Mouse (Mus musculus) kidney, adult 18-20 months (tissue): Measurements from ENCODE around the gene Stab1.

Experiments
- DNase-seq: peaks from one replicate; pipeline ENCODE4 v3.0.0; 2021

Gene Stab1

DNA sequence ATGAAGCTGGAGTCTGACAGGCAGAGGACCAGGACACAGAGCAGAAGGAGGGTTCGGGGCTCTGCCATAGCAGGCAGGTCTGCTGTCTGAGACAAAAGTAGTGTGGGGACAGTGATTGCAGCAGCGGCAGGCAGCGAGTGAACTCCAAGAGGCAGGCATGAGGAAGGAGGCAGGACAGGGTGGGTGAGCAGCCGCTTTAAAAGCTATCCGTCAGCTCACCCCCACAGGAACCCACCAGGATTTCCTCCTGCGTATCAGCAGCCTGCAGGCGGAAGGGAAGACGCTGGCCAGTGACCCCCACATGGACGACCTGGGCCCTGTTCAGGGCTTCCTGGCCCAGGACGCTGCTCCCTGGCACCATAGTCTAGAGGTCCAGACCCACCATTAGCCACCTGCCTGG lies at the start of gene Stab1:
Gene Stab1 (minus strand): TSS at position 217 of the 400 bp plus-strand sequence.
- DNase-seq = peak; percentile 47

DNA sequence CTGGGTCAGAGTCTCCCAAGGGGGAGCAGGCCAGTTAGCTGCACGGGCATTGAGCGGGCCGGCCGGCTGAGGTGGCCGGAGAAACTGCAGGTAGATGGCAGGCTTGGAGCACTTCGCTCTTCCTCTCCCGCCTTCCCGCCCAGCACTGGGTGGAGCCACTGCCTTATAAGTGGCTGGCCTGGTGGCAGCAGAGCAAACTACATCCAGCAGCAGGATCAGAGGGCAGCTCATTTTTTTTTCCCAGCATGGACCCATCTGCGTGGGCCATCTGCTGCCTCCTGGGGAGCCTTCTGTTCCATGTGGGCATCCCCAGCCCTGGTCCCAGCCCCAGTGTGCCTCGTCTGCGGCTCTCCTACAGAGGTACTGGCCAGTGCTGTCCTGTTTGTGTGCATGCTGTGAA lies 49.2 kb upstream of the Stab1 start, which contains the start of gene Sema3g:
Gene Sema3g (plus strand): TSS at position 195 of the 400 bp plus-strand sequence.
- peak; percentile 77 for DNase-seq

DNA sequence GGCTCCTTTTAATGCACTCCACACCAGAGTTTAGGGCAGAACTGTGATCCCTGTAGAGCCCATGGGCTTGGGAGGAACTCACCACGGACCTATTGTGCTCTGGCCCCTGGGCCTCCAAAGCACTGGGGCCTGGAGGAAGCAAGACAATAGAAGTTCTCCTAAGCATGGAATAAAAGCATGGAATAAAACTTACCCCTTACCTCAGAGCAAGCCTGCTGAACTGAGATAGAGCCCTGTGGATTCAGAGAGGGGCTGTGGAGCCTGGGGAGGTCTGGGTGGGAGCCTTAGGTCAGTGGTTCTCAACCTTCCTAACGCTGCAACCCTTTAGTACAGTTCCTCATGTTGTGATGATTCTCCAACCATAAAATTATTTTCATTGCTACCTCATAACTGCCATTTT lies 48.4 kb upstream of the Stab1 start, which contains the start of gene Nisch:
Gene Nisch (minus strand): TSS at position 101 of the 400 bp plus-strand sequence.
- DNase-seq = no peak

DNA sequence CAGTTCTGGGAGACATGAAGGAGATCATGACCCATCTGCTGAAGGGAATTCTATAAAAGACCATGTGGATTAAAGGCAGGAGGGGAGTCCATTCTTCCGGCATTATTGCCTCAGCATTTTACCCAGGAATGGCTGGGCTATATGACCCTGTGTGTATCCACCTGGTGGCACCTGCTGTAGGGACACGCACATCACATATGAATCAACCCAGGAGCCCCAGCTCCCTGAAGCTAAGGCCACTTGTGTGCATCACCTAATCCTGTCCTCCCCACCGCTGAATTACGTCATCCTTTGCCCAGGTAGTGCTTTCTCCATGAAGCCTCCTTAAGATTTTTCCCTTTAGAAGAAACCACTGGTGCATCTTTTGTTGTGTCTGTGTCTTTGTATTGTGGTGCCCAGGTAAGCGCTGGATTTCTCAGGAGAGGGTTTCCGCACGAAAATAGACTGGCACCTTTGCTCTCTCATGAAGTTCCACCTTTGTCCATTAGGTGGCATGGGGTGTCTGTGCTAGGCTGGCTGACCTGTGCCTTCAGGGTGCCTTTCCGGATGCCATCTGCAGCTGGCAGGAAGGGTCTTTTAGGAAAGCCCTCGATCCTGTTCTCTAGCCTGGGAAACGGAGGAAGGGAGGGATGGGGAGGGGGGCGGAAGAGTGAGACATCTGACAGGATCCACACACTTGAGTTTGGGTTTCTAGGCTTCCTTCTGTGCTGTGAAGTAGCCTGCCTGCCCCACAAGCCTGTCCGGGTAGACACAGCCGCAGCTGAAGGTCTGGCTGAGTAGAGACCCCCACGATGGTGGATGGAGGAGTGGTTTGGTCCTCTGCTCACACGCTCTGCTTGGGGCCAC lies 46.9 kb upstream of the Stab1 start:
- DNase-seq = peak; percentile 75

DNA sequence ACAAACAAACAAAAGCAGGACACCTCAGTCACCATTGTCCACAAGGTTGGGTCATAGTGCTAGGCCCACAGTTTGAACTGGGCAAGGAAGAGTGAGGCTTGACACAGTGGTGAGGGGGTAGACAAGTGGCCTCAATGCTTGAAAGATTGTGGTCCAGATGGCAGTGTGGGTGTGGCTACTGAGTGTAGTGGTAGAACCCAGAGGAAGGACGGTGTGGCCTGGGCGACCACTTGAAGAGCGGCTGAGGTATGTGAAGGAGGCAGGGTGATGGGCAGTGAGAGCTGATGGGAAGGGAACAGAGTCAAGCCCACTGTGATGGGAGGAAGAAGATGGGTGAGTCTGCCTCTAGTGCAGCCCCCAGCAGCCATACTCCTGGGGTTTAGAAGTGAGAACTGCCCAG lies 46.2 kb upstream of the Stab1 start:
- DNase-seq = no peak

DNA sequence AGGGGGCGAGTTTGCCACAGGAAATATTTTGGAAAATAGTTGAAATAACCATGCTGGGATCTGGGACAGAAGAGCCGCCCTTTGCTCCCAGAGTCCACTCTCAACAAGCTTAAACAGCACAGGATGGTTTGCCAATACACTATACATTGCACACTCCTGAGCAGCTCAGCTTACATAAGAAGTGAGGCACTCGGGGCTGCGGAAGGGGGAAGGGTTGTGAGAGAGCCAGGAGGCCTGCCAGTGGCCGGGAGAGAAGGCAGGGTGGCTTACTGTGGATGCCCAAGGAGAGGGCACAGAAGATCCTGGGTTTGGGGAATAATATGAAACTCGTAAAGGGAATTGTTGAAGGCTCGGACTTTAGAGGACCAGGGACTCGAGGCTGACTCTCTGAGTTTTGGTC lies 45.4 kb upstream of the Stab1 start:
- no peak for DNase-seq

DNA sequence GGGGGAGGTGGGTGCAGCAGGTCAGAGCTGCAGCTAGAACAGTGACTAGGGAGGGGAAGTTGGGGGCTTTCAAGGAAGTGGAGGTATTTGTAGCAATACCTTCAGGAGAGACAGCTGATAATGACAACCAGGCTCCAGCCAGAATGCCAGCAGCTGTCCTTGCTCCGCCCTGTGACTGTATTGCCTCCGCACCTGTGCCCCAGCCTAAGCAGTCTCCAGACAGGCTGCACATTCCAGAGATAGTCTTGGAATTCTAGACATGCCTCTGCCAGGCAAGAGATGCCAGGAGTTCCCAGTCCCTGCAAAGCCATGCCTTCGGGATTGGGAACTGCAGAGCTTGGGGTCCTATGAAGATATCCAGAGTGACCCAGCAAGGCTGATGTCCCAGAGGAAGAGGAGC lies 44.1 kb upstream of the Stab1 start:
- no peak for DNase-seq

DNA sequence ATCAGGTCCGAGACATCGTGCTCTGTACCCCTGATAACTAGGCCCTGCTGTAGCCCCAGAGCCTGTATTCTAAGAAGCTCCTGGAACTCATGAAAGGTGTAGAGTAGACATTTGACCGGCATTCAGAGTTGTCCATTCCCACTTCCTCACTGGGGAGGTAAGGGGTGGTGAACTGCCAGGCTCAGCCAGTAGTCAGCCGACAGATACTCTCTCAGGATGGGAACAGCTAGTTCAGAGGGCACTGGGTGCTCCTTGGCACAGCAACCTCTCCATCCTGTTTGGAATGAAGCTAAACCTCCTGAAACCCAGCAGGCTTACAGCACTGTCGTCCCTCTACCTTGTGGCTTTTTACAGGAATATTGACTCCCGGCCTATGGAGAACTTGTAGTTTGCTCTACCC lies 43.4 kb upstream of the Stab1 start:
- no peak for DNase-seq

DNA sequence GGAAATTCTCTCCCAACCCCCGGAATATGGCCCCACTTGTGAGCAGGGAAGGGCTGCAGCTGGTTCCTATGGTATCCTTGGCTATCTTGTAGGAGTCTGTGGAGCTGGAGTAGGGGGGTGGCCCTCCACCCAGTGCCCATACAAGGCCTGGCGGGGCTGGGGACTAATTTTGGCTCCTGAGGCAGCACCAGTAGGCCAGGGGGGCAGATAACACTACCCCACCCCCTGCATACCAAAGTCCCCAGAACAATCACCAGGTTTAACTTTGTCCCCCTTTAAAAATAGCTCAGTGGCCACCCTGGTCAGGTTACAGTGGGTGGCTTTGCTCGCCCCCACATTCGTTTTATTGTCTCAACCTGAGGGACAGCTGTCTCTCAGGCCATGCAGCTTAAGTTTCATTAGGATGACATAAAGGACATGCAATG lies 40.7 kb upstream of the Stab1 start:
- DNase-seq = no peak

DNA sequence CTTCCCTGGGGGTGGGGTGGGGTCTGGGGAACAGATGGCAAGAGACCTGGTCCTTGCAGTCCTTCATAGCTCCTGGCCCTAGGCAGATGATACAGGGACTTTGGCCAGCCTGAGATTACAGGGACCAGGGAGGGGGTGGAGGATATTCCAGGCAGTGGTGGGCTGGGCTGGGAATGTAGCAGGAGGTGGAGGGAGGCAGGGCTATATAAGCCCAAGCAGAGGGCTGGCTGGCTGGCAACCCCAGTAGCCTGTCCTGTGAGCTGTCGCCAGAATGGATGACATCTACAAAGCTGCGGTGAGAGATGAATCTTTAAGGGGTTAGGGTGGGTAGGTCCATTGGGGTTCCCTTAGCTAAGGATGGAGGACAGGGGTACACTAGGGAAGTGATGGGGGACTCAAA lies 39.6 kb upstream of the Stab1 start, which contains the start of gene Tnnc1:
Gene Tnnc1 (plus strand): TSS at position 229 of the 400 bp plus-strand sequence.
- no peak for DNase-seq

DNA sequence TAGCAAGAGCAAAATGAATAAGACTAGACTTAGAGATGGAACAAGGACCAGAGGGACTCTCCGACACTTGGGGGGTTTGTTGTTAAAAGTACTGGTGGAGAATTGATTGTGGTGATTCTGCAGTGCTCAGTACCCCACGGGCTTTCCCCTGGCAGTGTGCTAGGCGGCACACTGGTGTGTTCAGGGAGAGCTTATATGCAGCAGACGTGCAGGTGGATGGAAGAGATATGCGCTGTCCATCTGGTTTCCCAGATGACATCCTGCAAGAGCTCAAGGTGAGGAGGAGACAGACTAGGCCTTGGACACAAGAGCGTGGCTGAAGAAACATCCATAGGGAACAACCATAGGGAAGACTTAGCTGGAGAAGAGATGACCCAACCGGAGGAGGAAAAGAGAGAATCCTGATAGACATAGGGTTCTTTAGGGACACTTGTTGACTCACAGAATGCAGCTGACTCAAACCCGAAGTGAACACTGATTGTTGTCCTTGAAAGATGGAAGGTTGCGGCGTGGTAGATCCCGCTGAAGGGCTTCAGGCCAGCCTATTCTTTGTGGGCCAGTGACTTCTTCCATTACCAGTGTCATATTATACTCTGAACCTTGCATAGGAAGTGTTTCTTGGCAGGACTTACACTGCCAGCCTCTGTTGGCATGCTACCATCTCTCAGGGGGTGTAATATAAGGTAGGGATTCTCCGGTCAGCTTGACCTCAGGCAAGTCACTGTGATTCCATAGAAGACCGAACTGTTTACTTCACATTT lies 38.8 kb upstream of the Stab1 start:
- DNase-seq = no peak

DNA sequence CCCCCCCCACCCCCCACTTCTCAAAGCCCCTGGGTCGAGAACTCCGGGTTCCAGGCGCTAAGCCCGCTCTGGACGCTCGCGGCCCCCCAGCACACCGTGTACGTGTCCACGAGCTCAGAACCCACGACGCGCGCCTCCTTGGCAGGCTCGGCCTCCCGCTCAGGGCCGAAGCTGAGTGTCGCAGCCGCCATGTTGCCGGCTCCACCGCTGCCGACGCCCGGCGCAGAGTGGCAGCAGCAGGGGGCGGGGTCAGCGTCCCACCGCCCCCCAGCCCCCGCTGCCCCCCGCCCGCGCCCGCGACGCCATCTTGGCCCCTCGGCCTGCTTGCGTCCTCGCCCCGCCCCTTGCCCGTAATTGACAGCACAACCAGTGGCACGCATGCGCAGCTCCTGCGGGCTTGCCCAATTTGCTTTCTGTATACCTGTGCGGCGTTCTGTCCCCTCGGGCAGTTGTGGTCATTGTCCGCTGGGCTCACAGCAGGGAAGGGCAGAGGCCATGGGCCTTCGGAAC lies 38.1 kb upstream of the Stab1 start:
- DNase-seq = peak; percentile 96

DNA sequence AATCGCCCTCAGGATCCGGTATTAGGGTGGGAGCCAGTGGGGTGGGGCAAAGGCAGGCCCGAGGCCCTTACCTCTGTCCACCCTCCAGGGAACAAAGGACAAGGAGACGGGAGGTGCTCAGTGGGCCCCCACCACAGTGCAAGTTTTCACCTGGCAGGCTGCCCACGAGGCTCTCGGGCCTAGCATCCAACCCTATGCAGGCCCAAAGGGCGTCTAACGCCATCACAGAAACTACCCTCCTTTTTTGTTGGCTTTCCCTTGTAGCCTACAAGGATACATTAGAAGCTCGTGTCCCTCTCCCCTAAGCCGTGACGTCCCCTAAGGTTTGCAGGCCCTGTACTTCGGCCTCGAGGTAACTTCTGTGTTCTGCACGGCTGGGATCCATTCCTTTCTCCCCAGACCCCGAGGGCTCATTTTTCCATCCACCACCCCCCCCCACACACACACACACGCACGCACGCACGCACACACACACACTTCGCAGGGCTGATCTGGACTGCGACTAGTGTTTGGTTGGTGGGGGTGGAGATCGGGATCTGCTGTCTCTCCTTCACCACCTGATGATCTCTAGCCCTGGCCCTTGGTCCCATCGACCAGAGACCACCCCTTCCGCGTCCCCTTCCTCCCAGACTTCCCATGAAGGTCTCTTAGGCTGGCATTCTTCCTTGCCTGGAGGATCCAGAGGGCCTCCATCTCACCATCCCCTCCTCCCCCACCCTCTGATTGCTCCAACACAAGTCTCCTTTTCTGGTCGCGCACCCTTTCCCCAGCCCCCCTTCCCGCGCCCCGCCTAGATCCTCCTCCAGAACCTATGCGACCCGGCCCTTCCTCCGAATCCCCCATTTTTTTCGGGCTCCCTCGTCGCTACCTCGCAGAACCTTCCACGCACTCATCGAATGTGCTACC lies 37.4 kb upstream of the Stab1 start:
- peak; percentile 73 for DNase-seq

DNA sequence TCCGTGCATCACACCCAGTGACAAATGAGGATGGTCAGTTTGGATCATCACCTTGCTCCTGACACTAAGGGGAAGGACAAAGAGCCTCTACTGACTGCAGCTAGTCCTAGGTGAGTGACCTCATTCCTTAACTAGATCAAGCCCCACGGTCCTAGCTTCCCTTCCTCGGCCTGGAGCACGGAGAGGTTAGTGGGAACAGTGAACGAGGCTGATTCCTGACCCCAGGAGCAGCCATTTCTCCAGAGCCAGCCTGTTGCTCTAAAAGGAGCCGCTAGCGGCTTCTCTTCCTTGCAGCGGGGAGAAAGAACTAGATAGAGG lies 36.8 kb upstream of the Stab1 start:
- no peak for DNase-seq

DNA sequence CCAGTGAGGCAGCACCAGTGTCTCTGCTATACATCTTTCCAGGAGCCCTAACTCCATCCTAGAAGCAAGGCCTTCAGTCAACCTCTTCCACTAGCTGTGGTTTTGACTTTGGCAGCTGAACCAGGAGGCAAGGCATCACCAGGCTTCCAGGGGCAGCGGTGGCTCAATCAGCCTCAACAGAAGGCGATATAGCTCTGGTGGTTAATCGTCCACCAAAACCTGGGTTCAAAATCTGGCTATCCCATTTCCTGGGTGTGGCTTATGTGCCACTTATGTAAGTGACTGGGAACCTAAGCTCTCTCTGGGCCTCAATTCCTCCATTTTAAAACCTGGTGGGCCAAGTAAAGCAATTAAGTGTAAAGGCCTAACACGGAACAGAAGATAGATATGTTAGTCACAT lies 36.4 kb upstream of the Stab1 start:
- DNase-seq = no peak

DNA sequence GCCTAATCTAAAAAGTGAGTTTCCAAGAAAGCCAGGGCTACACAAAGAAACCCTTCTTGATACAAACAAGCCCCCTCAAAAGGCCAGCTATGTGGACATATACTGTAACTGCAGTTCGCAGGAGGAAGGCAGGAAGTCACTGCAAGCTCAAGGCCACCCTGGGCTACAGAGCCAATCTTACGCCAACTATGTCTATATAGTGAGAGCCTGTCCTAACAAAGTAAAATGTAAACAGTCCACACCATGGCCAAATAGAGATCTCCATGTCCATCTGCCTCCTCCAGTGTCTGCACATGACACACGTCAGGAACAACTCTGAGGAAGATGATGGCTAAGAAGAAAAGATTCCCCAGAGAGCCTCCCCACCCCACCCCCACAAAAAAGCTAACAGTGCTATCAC lies 31.6 kb upstream of the Stab1 start:
- DNase-seq = no peak

DNA sequence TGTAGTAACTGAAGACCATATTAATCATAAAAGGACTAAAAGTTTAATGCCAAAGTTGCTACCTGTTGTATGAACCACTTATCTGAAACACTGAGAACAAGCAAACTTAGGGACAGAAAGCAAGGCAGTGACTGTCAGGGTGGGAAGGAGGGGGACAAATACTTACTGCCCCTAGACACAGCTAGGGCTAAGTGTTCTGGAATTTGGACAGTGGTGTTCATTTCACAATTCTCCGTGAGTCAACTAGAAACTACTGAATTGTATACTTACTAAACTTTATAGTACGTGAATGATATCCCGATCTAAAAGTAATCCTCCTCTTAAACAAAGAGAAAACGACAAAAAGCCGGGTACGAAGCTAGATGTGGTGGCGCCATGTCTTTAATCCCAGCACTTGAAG lies 31.2 kb upstream of the Stab1 start:
- DNase-seq = no peak

DNA sequence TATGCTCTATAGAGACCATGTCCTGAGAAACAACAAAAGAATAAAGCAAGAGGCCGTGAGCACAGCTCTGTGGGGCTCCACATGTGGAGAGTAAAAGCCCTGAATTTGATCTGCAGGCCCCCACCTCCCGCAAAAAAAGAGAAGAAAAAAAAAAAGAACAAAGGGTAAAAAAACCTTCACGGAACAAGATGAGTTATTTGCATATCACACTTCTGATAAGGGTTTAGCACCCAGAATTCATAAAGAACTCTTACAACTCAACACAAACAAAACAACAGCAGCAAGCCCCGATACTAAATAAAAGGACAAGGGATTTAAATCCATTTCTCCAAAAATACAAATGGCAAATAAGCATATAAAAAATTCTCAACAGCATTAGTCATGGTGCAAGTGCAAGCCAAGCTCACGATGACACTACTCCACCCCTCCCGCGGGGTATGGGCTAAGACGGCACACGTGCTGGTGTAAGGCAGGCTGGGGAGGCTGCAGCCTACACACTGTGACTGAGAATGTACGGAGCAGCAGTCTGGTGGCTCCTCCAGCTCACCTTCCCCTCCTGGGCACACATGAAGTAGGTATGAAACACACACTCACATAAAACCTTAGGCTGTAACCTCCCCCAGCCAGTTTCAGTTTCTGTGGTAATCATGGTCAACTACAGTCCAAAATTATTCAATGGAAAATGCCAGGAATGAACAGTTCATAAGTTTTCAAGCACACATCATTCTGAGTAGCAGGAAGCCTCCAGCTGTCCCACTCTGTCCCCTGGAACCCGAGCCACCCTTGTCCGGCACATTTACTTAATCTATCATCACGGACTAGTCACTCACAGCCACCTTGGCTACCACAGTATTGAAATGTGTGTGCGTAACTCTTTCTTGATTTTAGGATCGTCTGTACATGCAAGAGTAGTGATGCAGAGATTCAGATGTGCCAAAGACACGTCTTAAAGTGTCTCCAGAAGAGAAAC lies 29.4 kb upstream of the Stab1 start:
- DNase-seq = peak; percentile 21

DNA sequence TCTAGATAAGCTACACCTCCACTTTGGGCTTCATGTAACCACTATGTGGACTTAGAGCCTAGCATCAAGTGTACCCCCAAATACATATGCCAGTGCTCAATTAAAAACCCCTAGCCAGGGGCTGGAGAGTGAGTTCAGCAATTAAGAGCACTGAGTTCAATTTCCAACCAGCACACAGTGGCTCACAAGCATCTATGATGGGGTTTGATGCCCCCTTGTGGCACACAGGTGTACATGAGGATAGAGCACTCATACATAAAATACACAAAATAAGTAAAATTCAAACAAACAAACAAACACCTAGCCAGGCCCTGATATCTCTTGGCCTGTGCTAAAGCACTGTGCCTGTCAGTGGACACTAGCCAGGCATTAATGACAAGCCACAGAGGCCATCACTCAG lies 27.5 kb upstream of the Stab1 start:
- DNase-seq = peak; percentile 56

DNA sequence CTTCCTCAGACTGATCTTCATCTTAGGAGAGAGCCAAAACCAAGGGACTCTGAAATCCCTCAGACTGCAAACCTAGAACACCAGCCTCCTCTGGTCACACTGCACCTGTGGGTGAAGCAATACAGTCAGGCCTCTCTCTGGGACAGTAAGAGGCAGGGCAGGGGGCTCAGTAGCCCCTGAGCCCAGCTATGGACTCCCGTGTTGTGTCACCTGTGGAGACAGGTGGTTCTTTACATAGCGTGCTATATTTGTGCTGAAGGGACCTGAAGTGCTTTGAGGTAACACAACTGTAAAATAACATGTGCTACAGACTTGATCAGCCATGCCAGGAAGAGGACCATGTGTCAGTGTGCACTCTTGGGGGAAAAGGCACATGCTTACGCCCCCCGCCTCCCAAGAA lies 27.1 kb upstream of the Stab1 start:
- no peak for DNase-seq

DNA sequence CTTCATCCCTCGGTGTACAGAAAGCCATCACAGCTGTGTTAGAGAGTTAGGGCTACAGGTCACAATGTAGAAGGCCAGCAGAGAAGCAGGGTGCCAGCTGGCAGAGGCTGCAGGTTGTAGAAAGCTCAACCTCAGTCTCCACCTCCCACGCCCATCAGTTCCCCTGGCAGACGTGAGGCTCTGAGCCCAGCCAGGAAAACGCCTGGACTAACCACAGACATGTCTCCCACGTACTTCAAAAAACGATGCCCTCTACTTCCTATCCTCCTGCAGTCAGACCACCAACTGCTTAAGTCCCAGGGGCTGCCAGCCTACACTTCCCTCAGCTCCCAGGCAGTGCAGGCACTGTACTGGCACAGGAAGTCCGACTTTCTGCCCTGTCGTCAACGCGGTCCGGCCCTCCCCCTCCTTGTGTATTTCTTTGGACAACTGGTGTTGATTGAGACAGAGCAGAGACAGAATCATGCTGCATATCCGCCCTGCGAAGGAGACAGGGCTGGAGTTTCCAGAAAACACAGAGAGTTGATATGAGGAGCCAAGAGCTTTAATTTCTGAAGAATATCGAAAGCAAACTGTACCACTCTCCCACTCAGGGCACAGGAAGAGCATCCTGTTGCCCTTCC lies 26.6 kb upstream of the Stab1 start:
- DNase-seq = peak; percentile 62
